Mouse (Mus musculus) embryonic fibroblast, embryonic 13.5 days (primary cell): ENCODE data around the gene Hypk. TPM values are rescaled to one million over a fixed set of nuclear protein-coding genes. Genes with fewer than 3 reads are reported as not detected.

Source experiments
- H3K27ac ChIP-seq: 2 replicates; pipeline ENCODE4 v1.5.1; 2012; ENCODE audit warnings: low read length, control low read depth, inconsistent platforms; ENCODE audit not compliant: insufficient read depth
- H3K4me1 ChIP-seq: 2 replicates; pipeline ENCODE4 v1.6.1; 2011; ENCODE audit warnings: low read length; ENCODE audit not compliant: control insufficient read depth, insufficient read depth
- H3K4me3 ChIP-seq: 2 replicates; pipeline ENCODE4 v1.5.1; 2011; ENCODE audit warnings: mild to moderate bottlenecking, control low read depth, low read length; ENCODE audit not compliant: insufficient read depth
- CTCF ChIP-seq: IDR thresholded peaks from 2 replicates; pipeline ENCODE4 v1.5.1; 2011; ENCODE audit warnings: mild to moderate bottlenecking, control low read depth, low read length, moderate library complexity, borderline replicate concordance; ENCODE audit not compliant: insufficient read depth
- POLR2A ChIP-seq: IDR thresholded peaks from 2 replicates; pipeline ENCODE4 v1.6.1; 2011; ENCODE audit warnings: low read depth, mild to moderate bottlenecking, control low read depth, low read length, moderate library complexity
- polyA plus RNA-seq: library from polyadenylated mRNA; stranded (reverse); fragments of >200 nt; gene quantifications from 2 replicates; pipeline ENCODE4 v1.2.4, GENCODE M21; 2011; ENCODE audit warnings: low read depth; ENCODE audit not compliant: missing spikeins, insufficient read length

The Hypk gene
- polyA plus RNA-seq, 1 experiment, result 80.6 TPM

- H3K27ac ChIP-seq, result no peak overlapping the region
- 0 out of 2 replicates have a peak, but pooled peaks cover 4% of the 10 kb centered on the region for H3K4me1 ChIP-seq
- TF ChIP-seq CTCF, result no peak
- no peak for TF ChIP-seq POLR2A
- no peak overlapping the region for H3K4me3 ChIP-seq
Measured at GRCm38 (mm10) chr2:121423166-121423565, 29.9 kb upstream of the Hypk start.

DNA sequence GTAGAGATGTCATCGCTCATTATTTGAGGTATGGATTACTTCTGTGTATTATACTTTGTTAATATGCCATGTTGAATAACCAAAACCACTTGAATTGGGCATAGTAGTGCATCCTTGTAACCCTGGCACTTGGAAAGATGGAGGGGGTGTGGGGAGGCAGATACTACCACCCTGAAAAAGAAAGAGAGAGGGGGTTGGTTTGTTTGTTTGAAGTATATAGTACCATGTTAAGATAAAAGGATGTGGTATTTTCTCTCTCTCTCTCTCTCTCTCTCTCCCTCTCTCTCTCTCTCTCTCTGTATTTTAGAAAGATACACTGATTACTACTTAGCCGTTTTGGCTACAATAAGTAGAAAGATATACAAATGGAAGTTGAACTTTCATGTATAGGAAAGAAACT lies 27.2 kb upstream of the Hypk start:
- no peak overlapping the region for H3K4me3 ChIP-seq
- H3K27ac ChIP-seq, result no peak overlapping the region
- TF ChIP-seq POLR2A, result no peak
- no peaks in the 10 kb centered on the region for H3K4me1 ChIP-seq

GRCm38 (mm10) chr2:121434854-121435253 lies 18.2 kb upstream of the Hypk start:
- TF ChIP-seq CTCF (no peak), POLR2A (no peak)
- Histone ChIP-seq H3K4me3 (no peak overlapping the region), H3K4me1 (no peaks in the 10 kb centered on the region), H3K27ac (no peak overlapping the region)

DNA sequence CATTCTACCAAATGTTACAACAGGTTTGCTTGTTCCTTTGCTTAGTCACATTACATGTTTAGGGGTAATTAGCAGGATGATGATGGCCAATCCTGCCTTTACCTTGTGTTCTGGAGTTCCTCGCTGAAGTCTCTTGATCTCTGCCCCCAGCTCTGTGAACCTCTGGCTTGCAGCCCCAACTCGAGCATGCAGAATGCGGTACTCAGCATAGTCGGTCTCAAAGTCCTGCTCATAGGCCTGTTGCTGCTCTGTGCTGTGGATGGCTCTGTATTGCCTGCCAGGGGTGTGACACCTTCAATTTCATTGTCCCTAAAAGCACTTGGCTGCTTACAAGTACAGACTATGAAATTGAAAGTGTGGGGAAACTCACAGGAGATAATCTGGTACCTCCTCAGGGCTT lies 13.3 kb upstream of the Hypk start:
- Histone ChIP-seq H3K27ac (no peak overlapping the region), H3K4me1 (peaks cover 3% of the 10 kb centered on the region; the same call in 1 of the 2 replicates), H3K4me3 (no peak overlapping the region)
- no peak for TF ChIP-seq POLR2A
- no peak for TF ChIP-seq CTCF

- Histone ChIP-seq H3K4me3 (no peak overlapping the region), H3K27ac (no peak overlapping the region), H3K4me1 (peaks cover 3% of the 10 kb centered on the region; the same call in 1 of the 2 replicates)
- no peak for TF ChIP-seq CTCF
- no peak for TF ChIP-seq POLR2A
Measured at GRCm38 (mm10) chr2:121440834-121441605, 12.1 kb upstream of the Hypk start.

GRCm38 (mm10) chr2:121441800-121442199 lies 11.3 kb upstream of the Hypk start:
- H3K27ac ChIP-seq, result no peak overlapping the region
- no peak overlapping the region for H3K4me3 ChIP-seq
- peaks cover 6% of the 10 kb centered on the region; the same call in 1 of the 2 replicates for H3K4me1 ChIP-seq
- TF ChIP-seq CTCF, result no peak
- TF ChIP-seq POLR2A, result no peak

DNA sequence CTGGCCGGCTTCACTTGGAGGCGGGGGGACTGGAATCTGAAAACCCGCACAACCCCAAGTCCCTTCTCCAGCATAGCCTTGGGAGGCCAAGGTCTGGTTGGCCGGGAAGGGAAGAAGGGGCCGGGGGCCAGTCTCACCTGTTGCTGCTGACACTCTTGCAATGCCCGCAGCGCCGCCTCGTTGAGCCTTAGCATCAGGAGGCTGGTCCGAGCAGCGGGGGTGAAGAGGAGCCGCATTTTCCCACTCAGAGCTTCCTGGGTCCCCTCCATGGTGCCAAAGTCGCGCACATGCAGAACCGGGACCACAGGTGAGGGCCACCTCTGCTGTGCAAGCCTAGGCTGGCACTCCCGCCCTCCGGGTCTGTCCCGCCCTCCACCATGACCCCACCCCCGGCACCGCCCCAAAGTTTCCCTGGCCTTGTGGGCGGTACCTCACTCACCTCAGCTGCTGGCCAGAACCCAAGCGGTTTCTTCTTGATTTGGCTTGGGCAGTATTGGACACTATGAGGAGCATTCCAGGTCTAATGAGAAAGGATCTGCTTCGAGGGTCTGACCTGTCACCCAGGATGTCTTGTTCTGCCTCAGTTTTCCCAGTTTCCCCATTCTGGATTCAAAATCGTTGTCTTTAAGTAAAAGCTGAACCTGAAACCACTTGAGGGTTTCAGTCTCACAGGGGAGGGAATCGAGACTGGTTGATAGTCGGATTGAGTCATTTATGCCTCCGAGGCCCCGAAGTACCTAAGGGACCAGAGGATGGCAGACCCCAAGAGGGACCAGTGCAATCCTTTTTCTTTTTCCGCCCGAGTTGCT lies 10.6 kb upstream of the Hypk start:
- no peak overlapping the region for H3K27ac ChIP-seq
- no peak for TF ChIP-seq CTCF
- no peak for TF ChIP-seq POLR2A

DNA sequence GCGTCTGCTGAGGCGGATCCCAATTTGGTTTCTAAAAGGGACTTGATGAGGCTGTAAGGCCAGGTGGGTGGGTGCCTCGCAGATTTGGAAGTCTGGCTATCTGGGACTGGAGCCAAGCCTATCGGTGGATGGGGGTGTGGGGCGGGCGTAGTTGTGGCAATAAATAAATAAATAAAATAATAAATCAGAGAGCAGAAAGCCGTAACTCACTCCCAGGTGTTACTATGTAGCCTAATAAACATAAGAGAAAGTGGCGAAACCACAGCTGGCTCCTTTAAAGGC lies 10.1 kb upstream of the Hypk start:
- H3K4me3 ChIP-seq, result peak overlapping the region; percentile 12; the same call in 1 of the 2 replicates

More for the DNA sequence above, 10.6 kb upstream of the Hypk start:
- Histone ChIP-seq H3K4me3 (peak overlapping the region; percentile 12; the same call in 1 of the 2 replicates), H3K4me1 (peaks cover 6% of the 10 kb centered on the region; the same call in 1 of the 2 replicates)

DNA sequence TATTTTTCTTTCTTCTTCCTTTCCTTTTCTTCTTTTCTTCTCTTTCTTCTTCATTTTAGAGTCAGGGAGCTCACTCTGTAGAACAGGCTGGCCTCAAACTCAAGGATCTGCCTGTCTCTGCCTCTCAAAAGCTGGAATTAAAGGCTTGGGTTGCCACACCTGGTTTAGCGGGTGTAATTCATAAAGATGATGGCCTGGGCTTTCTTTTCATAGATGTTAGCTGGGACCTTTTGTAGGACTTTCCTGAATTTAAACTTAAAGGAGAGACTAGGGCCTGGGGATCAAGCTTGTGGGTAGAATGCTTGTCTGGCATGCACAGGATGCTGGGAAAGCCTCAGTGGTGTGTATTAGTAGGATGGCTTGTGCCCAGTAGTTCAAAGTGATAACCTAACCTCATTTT lies 8.9 kb upstream of the Hypk start, which contains the start of gene Ell3:
TSS of gene Ell3 (minus strand) at position 101 of the 400 bp plus-strand sequence.
- TF ChIP-seq CTCF (no peak), POLR2A (no peak)
- Histone ChIP-seq H3K4me3 (no peak within 1 kb of the TSS), H3K4me1 (peaks cover 9% of the 10 kb centered on the region; the same call in 1 of the 2 replicates), H3K27ac (no peak within 1 kb of the TSS)

More for the DNA sequence above, 10.1 kb upstream of the Hypk start:
- no peak overlapping the region for H3K27ac ChIP-seq
- TF ChIP-seq CTCF (no peak), POLR2A (no peak)
- H3K4me1 ChIP-seq, result peaks cover 7% of the 10 kb centered on the region; the same call in 1 of the 2 replicates

DNA sequence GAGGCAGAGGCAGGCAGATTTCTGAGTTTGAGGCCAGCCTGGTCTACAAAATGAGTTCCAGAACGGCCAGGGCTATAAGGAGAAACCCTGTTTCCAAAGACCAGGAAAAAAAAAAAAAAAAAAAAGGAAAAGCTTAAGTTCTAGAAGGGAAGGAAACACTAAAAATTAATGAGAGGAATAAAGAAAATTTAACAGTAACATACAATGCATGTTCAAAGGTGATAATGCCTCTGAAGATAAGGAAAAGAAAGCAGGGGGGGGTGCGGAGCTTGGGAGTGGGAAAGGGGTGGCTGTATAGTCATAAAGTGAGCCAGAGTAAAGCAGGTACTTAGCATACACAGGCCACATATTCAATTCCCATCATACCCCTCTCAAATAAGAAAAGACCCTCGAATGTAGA lies 8.0 kb upstream of the Hypk start:
- TF ChIP-seq POLR2A (no peak), CTCF (no peak)
- H3K27ac ChIP-seq, result no peak overlapping the region

More for the DNA sequence above, 8.0 kb upstream of the Hypk start:
- Histone ChIP-seq H3K4me1 (peaks cover 9% of the 10 kb centered on the region; the same call in 1 of the 2 replicates), H3K4me3 (no peak overlapping the region)
